Mouse (Mus musculus) intestine, embryonic 16.5 days (tissue): ENCODE measurements around the gene Olfr1444. TPM values are rescaled to one million over a fixed set of nuclear protein-coding genes. Genes with fewer than 3 reads are reported as not detected.

ENCODE experiments used
- ATAC-seq: fragments of 200-750 bp; cut with Nextera tagmentation; 2 replicates; pipeline ENCODE4 v1.8.0; 2017; ENCODE audit warnings: moderate TSS enrichment, moderate library complexity
- H3K27ac ChIP-seq: fragments of 300-500 bp; sonication (generic); 2 replicates; pipeline ENCODE4 v1.5.1; 2014; ENCODE audit warnings: mild to moderate bottlenecking, low read length
- H3K27me3 ChIP-seq: fragments of 300-500 bp; sonication (generic); replicated peaks from 2 replicates; pipeline ENCODE4 v1.6.1; 2014; ENCODE audit warnings: low read length, control low read depth, mixed read lengths; ENCODE audit not compliant: control insufficient read depth, insufficient read depth
- H3K36me3 ChIP-seq: fragments of 300-500 bp; sonication (generic); 2 replicates; pipeline ENCODE4 v1.6.1; 2014; ENCODE audit warnings: low read length, control low read depth; ENCODE audit not compliant: control insufficient read depth, insufficient read depth
- H3K4me1 ChIP-seq: fragments of 300-500 bp; sonication (generic); 2 replicates; pipeline ENCODE4 v1.6.1; 2014; ENCODE audit warnings: low read length, control low read depth, mixed read lengths; ENCODE audit not compliant: control insufficient read depth, insufficient read depth
- H3K4me2 ChIP-seq: fragments of 300-500 bp; sonication (generic); 2 replicates; pipeline ENCODE4 v1.6.1; 2014; ENCODE audit warnings: low read depth, low read length, control low read depth
- H3K4me3 ChIP-seq: fragments of 300-500 bp; sonication (generic); 2 replicates; pipeline ENCODE4 v1.5.1; 2014; ENCODE audit warnings: mild to moderate bottlenecking, low read length
- H3K9ac ChIP-seq: fragments of 300-500 bp; sonication (generic); 2 replicates; pipeline ENCODE4 v1.6.1; 2014; ENCODE audit warnings: low read depth, low read length
- H3K9me3 ChIP-seq: fragments of 300-500 bp; sonication (generic); 2 replicates; pipeline ENCODE4 v1.6.1; 2016; ENCODE audit warnings: low read length, control low read depth; ENCODE audit not compliant: control insufficient read depth
- WGBS: fragments of 180-500 bp; shearing (Covaris S2); extraction: QIAGEN DNeasy Blood & Tissue Kit; methylation state at CpG from one replicate; pipeline ENCODE4 v1.1.7; 2014; 5-methylcytosine and 5-hydroxymethylcytosine counted together
- polyA plus RNA-seq: library from polyadenylated mRNA; unstranded; fragments of >200 nt; fragmentation: Nextera tagmentation; extraction: Ambion mirVana; gene quantifications from 2 replicates; pipeline ENCODE4 v1.2.1, GENCODE M21; 2015

Gene Olfr1444
- polyA plus RNA-seq, 1 experiment from 2014 or later = not detected

DNA sequence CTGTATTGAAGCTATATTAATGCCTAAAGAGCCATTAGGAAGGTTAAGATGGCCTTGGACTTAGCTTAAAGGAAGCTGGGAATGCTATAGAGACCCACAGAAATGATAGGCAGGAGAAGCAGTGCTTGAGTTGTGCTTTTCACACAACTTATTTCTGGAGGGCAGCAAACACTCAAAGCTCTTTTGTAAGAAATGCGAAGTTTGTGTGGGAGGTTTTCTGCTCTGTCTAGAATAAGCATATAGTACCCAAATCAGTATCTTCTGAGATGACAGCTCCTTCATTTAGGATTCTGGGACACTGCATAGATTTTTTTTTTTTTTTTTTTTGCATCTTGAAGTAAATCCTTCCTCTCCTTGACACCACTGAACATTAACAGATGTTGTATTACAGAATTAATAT, 18.6 kb upstream of the Olfr1444 start:
- WGBS = 88% methylated on average over 1 of the region's 1 CpGs
- ATAC-seq = no peak
- Histone ChIP-seq H3K4me3 (no peak overlapping the region), H3K27me3 (no peaks in the 10 kb centered on the region), H3K9ac (no peak overlapping the region), H3K9me3 (no peaks in the 10 kb centered on the region), H3K4me2 (no peak overlapping the region), H3K27ac (no peak overlapping the region), H3K36me3 (no peaks in the 10 kb centered on the region), H3K4me1 (no peaks in the 10 kb centered on the region)

DNA sequence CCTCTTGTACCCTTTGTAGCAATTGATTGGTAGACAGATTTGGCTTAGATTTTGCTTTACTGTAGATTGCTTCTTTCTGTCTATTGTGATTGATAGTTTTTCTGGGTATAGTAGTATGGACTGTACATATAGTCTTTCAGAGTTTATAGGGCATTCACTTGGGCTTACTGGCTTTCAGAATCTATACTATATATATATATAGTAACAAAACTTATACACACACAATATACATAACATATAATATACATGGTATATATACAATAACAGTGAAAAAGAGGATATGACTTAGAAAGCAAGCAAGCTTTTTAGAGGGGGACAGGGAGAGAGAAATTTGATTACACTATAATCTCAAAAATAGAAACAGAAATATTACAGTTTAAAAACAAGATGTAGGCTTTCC, 10.7 kb upstream of the Olfr1444 start, which contains the start of gene Gm5244:
Gene Gm5244, plus strand, starts transcription at position 301 of the 400 bp plus-strand sequence.
- Histone ChIP-seq H3K36me3 (no peaks in the 10 kb centered on the region), H3K4me1 (no peaks in the 10 kb centered on the region), H3K9me3 (no peaks in the 10 kb centered on the region), H3K9ac (no peak within 1 kb of the TSS), H3K4me2 (no peak within 1 kb of the TSS), H3K27me3 (no peaks in the 10 kb centered on the region), H3K27ac (no peak within 1 kb of the TSS), H3K4me3 (no peak within 1 kb of the TSS)
- no peak for ATAC-seq

- Histone ChIP-seq H3K9me3 (no peaks in the 10 kb centered on the region), H3K4me1 (no peaks in the 10 kb centered on the region), H3K27me3 (no peaks in the 10 kb centered on the region), H3K4me2 (no peak within 1 kb of the TSS), H3K27ac (no peak within 1 kb of the TSS), H3K36me3 (no peaks in the 10 kb centered on the region), H3K4me3 (no peak within 1 kb of the TSS), H3K9ac (no peak within 1 kb of the TSS)
- ATAC-seq = no peak
- WGBS = 85% methylated on average over 2 of the region's 2 CpGs
Observed at GRCm38 (mm10) chr19:12883555-12883954, 26.5 kb downstream of the Olfr1444 start, which contains the start of gene Olfr1445. Gene Olfr1445, plus strand, starts transcription at chr19:12883855.

GRCm38 (mm10) chr19:12893424-12893823, 36.3 kb downstream of the Olfr1444 start, which contains the start of gene Olfr1446:
Gene Olfr1446, minus strand, starts transcription at chr19:12893524.
- H3K36me3 ChIP-seq = no peaks in the 10 kb centered on the region
- H3K9me3 ChIP-seq = no peaks in the 10 kb centered on the region
- no peak within 1 kb of the TSS for H3K27ac ChIP-seq
- ATAC-seq = no peak
- WGBS = 77% methylated on average over 1 of the region's 1 CpGs
- no peak within 1 kb of the TSS for H3K9ac ChIP-seq
- no peak within 1 kb of the TSS for H3K4me3 ChIP-seq
- H3K27me3 ChIP-seq = no peaks in the 10 kb centered on the region
- H3K4me2 ChIP-seq = no peak within 1 kb of the TSS
- H3K4me1 ChIP-seq = no peaks in the 10 kb centered on the region

DNA sequence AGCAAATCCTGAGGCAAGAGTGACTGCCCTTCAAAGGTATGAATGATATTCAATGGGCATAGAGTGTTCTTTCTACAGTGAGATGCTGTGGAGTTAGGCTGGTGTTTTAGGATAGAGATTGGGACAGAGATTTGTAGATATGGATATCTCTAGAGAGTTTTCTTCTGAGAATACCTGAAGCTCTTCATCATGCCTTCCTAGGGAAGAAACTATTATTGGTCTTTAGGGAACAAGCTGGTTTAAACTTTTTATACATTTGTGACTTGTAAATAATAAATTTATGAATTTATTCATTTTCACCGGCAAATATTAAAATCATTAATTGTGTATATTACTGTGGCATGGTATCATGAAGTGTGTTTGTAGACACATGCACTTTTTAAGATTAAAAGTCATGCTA, 46.6 kb downstream of the Olfr1444 start, which contains the start of gene Olfr1447:
Gene Olfr1447, minus strand, starts transcription at position 101 of the 400 bp plus-strand sequence.
- 88% methylated on average over 1 of the region's 1 CpGs for whole genome bisulfite sequencing
- no peaks in the 10 kb centered on the region for H3K36me3 ChIP-seq
- no peak for ATAC-seq

More for the DNA sequence above, 46.6 kb downstream of the Olfr1444 start, which contains the start of gene Olfr1447:
- Histone ChIP-seq H3K4me3 (no peak within 1 kb of the TSS), H3K27ac (no peak within 1 kb of the TSS), H3K9ac (no peak within 1 kb of the TSS), H3K4me1 (no peaks in the 10 kb centered on the region), H3K27me3 (no peaks in the 10 kb centered on the region), H3K9me3 (no peaks in the 10 kb centered on the region), H3K4me2 (no peak within 1 kb of the TSS)

Other genes with a start within 250 kb of the Olfr1444 start
- 0.62 and 0.64 TPM in 2 replicates for gene Glyat, start 224.0 kb upstream of the Olfr1444 start, polyA plus RNA-seq
- not detected in 2 replicates for gene Olfr1442, start 186.8 kb upstream of the Olfr1444 start, polyA plus RNA-seq
- gene Olfr1443, start 179.2 kb upstream of the Olfr1444 start, polyA plus RNA-seq = not detected in 2 replicates
- 3.4 and 3.7 TPM in 2 replicates for gene Keg1, start 161.5 kb upstream of the Olfr1444 start, polyA plus RNA-seq
- 0.88 and 1.0 TPM in 2 replicates for gene Cntf, start 91.7 kb upstream of the Olfr1444 start, polyA plus RNA-seq
- gene Zfp91, start 61.2 kb upstream of the Olfr1444 start, polyA plus RNA-seq = 8.7 and 9.5 TPM in 2 replicates
- 2.9 and 3.2 TPM in 2 replicates for gene Lpxn, start 61.1 kb upstream of the Olfr1444 start, polyA plus RNA-seq
- gene Gm5244, start 10.6 kb upstream of the Olfr1444 start, polyA plus RNA-seq = not detected in 2 replicates
- not detected in 2 replicates for gene Olfr1445, start 26.6 kb downstream of the Olfr1444 start, polyA plus RNA-seq
- gene Olfr1446, start 36.2 kb downstream of the Olfr1444 start, polyA plus RNA-seq = not detected in 2 replicates
- gene Olfr1447, start 46.5 kb downstream of the Olfr1444 start, polyA plus RNA-seq = not detected in 2 replicates
- gene Olfr1448, start 67.1 kb downstream of the Olfr1444 start, polyA plus RNA-seq = not detected in 2 replicates
- not detected in 2 replicates for gene Olfr1449, start 73.6 kb downstream of the Olfr1444 start, polyA plus RNA-seq
- gene Olfr1450, start 93.0 kb downstream of the Olfr1444 start, polyA plus RNA-seq = not detected in 2 replicates
- not detected in 2 replicates for gene Olfr1451, start 137.7 kb downstream of the Olfr1444 start, polyA plus RNA-seq
- gene Olfr1453, start 171.0 kb downstream of the Olfr1444 start, polyA plus RNA-seq = not detected in 2 replicates
- not detected in 2 replicates for gene Olfr1454, start 203.3 kb downstream of the Olfr1444 start, polyA plus RNA-seq
- not detected in 2 replicates for gene Olfr1457, start 240.6 kb downstream of the Olfr1444 start, polyA plus RNA-seq
- gene Olfr1458, start 249.5 kb downstream of the Olfr1444 start, polyA plus RNA-seq = not detected in 2 replicates